Mouse (Mus musculus): Measurements from ENCODE around the gene Edaradd. TPM values are rescaled to one million over a fixed set of nuclear protein-coding genes. Genes with fewer than 3 reads are reported as not detected.

Edaradd gene
- polyA plus RNA-seq, 1 experiment from 2014 or later: 0.66 TPM

- H3K4me3 ChIP-seq: no peak overlapping the region
- no peaks in the 10 kb centered on the region for H3K9me3 ChIP-seq (replicated peaks)
- H3K27ac ChIP-seq (ENCODE audit: poor library complexity, severe bottlenecking): no peak overlapping the region
- no peaks in the 10 kb centered on the region for H3K36me3 ChIP-seq
- no peak overlapping the region for H3K4me2 ChIP-seq
- no peak for ATAC-seq (ENCODE audit: insufficient number of reproducible peaks, low FRiP score)
- 73% methylated on average over 8 of the region's 8 CpGs for WGBS
- H3K9ac ChIP-seq: no peak overlapping the region
- H3K27me3 ChIP-seq (replicated peaks): no peaks in the 10 kb centered on the region; the same call in 1 of the 2 replicates
- H3K4me1 ChIP-seq (replicated peaks): peaks cover 14% of the 10 kb centered on the region
Observed at GRCm38 (mm10) chr13:12543880-12544568, 23.8 kb upstream of the Edaradd start.

- no peak overlapping the region for H3K4me2 ChIP-seq
- H3K9me3 ChIP-seq (replicated peaks): no peaks in the 10 kb centered on the region
- H3K4me3 ChIP-seq: no peak overlapping the region
- WGBS: 71% methylated on average over 5 of the region's 5 CpGs
- no peak overlapping the region for H3K9ac ChIP-seq
- H3K27me3 ChIP-seq (replicated peaks): no peaks in the 10 kb centered on the region; the same call in 1 of the 2 replicates
- peaks cover 14% of the 10 kb centered on the region for H3K4me1 ChIP-seq (replicated peaks)
- H3K27ac ChIP-seq (ENCODE audit: poor library complexity, severe bottlenecking): no peak overlapping the region
- H3K36me3 ChIP-seq: no peaks in the 10 kb centered on the region
- ATAC-seq (ENCODE audit: insufficient number of reproducible peaks, low FRiP score): no peak
Observed at GRCm38 (mm10) chr13:12543246-12543645, 23.0 kb upstream of the Edaradd start.

- no peaks in the 10 kb centered on the region for H3K36me3 ChIP-seq
- ATAC-seq (ENCODE audit: insufficient number of reproducible peaks, low FRiP score): peak; percentile 36
- H3K9ac ChIP-seq: no peak overlapping the region
- no peaks in the 10 kb centered on the region for H3K9me3 ChIP-seq (replicated peaks)
- H3K27ac ChIP-seq (ENCODE audit: poor library complexity, severe bottlenecking): no peak overlapping the region
- H3K4me1 ChIP-seq (replicated peaks): peaks cover 14% of the 10 kb centered on the region
- peak overlapping the region; percentile 60 for H3K4me2 ChIP-seq
- 8% methylated on average over 23 of the region's 23 CpGs for WGBS
- no peaks in the 10 kb centered on the region; the same call in 1 of the 2 replicates for H3K27me3 ChIP-seq (replicated peaks)
- peak overlapping the region; percentile 9; the same call in 1 of the 2 replicates for H3K4me3 ChIP-seq
Observed at GRCm38 (mm10) chr13:12542006-12542981, 22.1 kb upstream of the Edaradd start.

DNA sequence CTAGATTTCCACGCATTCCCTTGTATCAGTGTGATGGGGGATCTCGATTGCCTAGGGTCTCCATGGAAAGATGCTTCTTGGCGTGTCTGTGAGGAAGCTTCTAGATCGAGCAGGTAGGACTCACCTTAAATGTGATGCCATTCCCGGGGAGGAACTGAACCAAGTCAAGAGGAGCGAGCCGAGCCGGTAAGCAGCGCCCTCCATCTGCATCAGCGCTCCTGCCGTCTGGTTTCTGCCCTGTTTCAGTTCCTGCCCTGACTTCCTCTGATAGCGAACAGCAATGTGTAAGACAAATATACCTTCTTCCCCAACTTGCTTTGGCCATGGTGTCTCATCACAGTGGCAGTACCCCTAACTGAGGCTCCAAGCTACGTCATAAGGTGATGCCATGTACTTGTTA lies 19.9 kb upstream of the Edaradd start:
- Histone ChIP-seq H3K9ac (no peak overlapping the region), H3K4me1 (replicated peaks) (peaks cover 14% of the 10 kb centered on the region), H3K4me3 (no peak overlapping the region), H3K27me3 (replicated peaks) (no peaks in the 10 kb centered on the region; the same call in 1 of the 2 replicates), H3K9me3 (replicated peaks) (0 out of 2 replicates have a peak, but pooled peaks cover 5% of the 10 kb centered on the region), H3K4me2 (0 out of 2 replicates have a peak overlapping the region, but pooled peaks have one; percentile 15), H3K27ac (ENCODE audit: poor library complexity, severe bottlenecking) (no peak overlapping the region), H3K36me3 (no peaks in the 10 kb centered on the region)
- ATAC-seq (ENCODE audit: insufficient number of reproducible peaks, low FRiP score): no peak
- 55% methylated on average over 13 of the region's 13 CpGs for WGBS

- no peaks in the 10 kb centered on the region for H3K36me3 ChIP-seq
- no peak for ATAC-seq (ENCODE audit: insufficient number of reproducible peaks, low FRiP score)
- H3K27ac ChIP-seq (ENCODE audit: poor library complexity, severe bottlenecking): no peak overlapping the region
- H3K4me3 ChIP-seq: no peak overlapping the region
- H3K4me1 ChIP-seq (replicated peaks): peaks cover 14% of the 10 kb centered on the region
- H3K4me2 ChIP-seq: peak overlapping the region; percentile 15; the same call in 1 of the 2 replicates
- WGBS: 32% methylated on average over 11 of the region's 11 CpGs
- no peaks in the 10 kb centered on the region; the same call in 1 of the 2 replicates for H3K27me3 ChIP-seq (replicated peaks)
- no peak overlapping the region for H3K9ac ChIP-seq
- 0 out of 2 replicates have a peak, but pooled peaks cover 5% of the 10 kb centered on the region for H3K9me3 ChIP-seq (replicated peaks)
Observed at GRCm38 (mm10) chr13:12539716-12540115, 19.5 kb upstream of the Edaradd start.

DNA sequence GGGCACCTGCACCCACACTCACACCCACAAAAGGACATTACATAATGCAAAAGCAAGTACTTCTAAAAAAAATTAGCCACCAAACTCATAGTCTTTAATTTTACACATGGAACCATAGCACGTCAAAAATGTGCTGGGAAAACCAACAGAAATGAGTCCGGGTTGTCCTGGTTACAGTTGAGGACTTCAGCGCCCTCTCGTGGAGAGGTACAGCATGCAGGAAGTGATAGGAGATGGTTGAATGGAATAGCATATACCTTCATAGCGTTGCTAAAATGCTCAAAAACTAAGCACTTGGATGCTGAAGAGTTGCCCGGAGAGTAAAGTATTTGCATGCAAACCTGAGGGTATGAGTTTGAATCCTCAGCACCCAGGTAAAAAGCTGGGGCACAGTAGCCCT lies 17.7 kb upstream of the Edaradd start:
- Histone ChIP-seq H3K4me3 (no peak overlapping the region), H3K4me2 (no peak overlapping the region), H3K36me3 (no peaks in the 10 kb centered on the region), H3K9ac (no peak overlapping the region), H3K27me3 (replicated peaks) (no peaks in the 10 kb centered on the region), H3K27ac (ENCODE audit: poor library complexity, severe bottlenecking) (no peak overlapping the region), H3K4me1 (replicated peaks) (peaks cover 14% of the 10 kb centered on the region), H3K9me3 (replicated peaks) (0 out of 2 replicates have a peak, but pooled peaks cover 5% of the 10 kb centered on the region)
- ATAC-seq (ENCODE audit: insufficient number of reproducible peaks, low FRiP score): no peak
- 65% methylated on average over 6 of the region's 6 CpGs for WGBS

GRCm38 (mm10) chr13:12534628-12535027 lies 14.4 kb upstream of the Edaradd start:
- WGBS: 77% methylated on average over 3 of the region's 3 CpGs
- Histone ChIP-seq H3K9ac (no peak overlapping the region), H3K36me3 (no peaks in the 10 kb centered on the region), H3K27ac (ENCODE audit: poor library complexity, severe bottlenecking) (no peak overlapping the region), H3K4me3 (no peak overlapping the region), H3K27me3 (replicated peaks) (no peaks in the 10 kb centered on the region), H3K4me2 (no peak overlapping the region), H3K9me3 (replicated peaks) (0 out of 2 replicates have a peak, but pooled peaks cover 5% of the 10 kb centered on the region), H3K4me1 (replicated peaks) (peaks cover 5% of the 10 kb centered on the region)
- ATAC-seq (ENCODE audit: insufficient number of reproducible peaks, low FRiP score): no peak

GRCm38 (mm10) chr13:12525678-12526077 lies 5.4 kb upstream of the Edaradd start:
- Histone ChIP-seq H3K9ac (no peak overlapping the region), H3K36me3 (no peaks in the 10 kb centered on the region), H3K4me3 (no peak overlapping the region), H3K4me1 (replicated peaks) (peaks cover 7% of the 10 kb centered on the region; the same call in 1 of the 2 replicates), H3K27ac (ENCODE audit: poor library complexity, severe bottlenecking) (no peak overlapping the region), H3K9me3 (replicated peaks) (no peaks in the 10 kb centered on the region), H3K27me3 (replicated peaks) (peaks cover 17% of the 10 kb centered on the region; the same call in 1 of the 2 replicates), H3K4me2 (no peak overlapping the region)
- ATAC-seq (ENCODE audit: insufficient number of reproducible peaks, low FRiP score): no peak
- WGBS: 80% methylated on average over 4 of the region's 4 CpGs

GRCm38 (mm10) chr13:12522346-12522745 lies 2.1 kb upstream of the Edaradd start:
- peaks cover 36% of the 10 kb centered on the region for H3K27me3 ChIP-seq (replicated peaks)
- H3K4me2 ChIP-seq: no peak overlapping the region
- no peaks in the 10 kb centered on the region for H3K4me1 ChIP-seq (replicated peaks)
- no peak overlapping the region for H3K9ac ChIP-seq
- no peak overlapping the region for H3K4me3 ChIP-seq
- H3K36me3 ChIP-seq: no peaks in the 10 kb centered on the region
- H3K9me3 ChIP-seq (replicated peaks): no peaks in the 10 kb centered on the region
- no peak overlapping the region for H3K27ac ChIP-seq (ENCODE audit: poor library complexity, severe bottlenecking)
- ATAC-seq (ENCODE audit: insufficient number of reproducible peaks, low FRiP score): no peak

GRCm38 (mm10) chr13:12519371-12519770 lies 867 bp downstream of the Edaradd start:
- no peak overlapping the region for H3K27ac ChIP-seq (ENCODE audit: poor library complexity, severe bottlenecking)
- H3K4me1 ChIP-seq (replicated peaks): no peaks in the 10 kb centered on the region
- H3K9me3 ChIP-seq (replicated peaks): no peaks in the 10 kb centered on the region
- H3K9ac ChIP-seq: peak overlapping the region; percentile 65; the same call in 1 of the 2 replicates
- 5% methylated on average over 18 of the region's 18 CpGs for WGBS
- peak overlapping the region; percentile 94 for H3K4me2 ChIP-seq
- peaks cover 36% of the 10 kb centered on the region for H3K27me3 ChIP-seq (replicated peaks)
- peak overlapping the region; percentile 58 for H3K4me3 ChIP-seq
- no peak for ATAC-seq (ENCODE audit: insufficient number of reproducible peaks, low FRiP score)
- no peaks in the 10 kb centered on the region for H3K36me3 ChIP-seq
